Mouse (Mus musculus): Measurements from ENCODE around the gene Spag9.
A peak's percentile ranks its signal among the peaks of the same experiment; 100 is the strongest.
"Not testable (repeated sequence)": the region's sequence is repeated elsewhere in the genome, so short reads cannot be mapped to it uniquely, and the experiment has no call there.

The Spag9 gene

DNA sequence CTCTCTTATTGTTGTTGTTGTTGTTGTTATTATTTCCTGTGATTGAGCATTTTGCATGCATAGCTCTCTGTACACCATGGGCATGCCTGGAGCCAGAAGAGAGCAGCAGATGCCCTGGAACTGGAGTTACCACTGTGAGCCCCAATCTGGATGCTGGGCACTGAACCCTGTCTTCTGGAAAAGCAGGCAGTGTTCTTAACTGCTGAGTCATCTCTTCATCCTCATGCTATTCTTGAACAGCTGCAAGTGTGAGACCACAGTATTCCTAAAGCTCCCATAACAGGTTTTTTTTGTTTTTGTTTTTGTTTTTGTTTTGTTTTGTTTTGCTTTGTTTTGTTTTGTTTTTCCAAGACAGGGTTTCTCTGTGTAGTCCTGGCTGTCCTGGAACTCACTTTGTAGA is 9.6 kb upstream of the Spag9 start:
- DNase-seq (ENCODE audit: low read depth) = peak; percentile 27

- DNase-seq (ENCODE audit: low read depth) = no peak
Measured at GRCm38 (mm10) chr11:93987026-93987425, 8.9 kb upstream of the Spag9 start.

DNA sequence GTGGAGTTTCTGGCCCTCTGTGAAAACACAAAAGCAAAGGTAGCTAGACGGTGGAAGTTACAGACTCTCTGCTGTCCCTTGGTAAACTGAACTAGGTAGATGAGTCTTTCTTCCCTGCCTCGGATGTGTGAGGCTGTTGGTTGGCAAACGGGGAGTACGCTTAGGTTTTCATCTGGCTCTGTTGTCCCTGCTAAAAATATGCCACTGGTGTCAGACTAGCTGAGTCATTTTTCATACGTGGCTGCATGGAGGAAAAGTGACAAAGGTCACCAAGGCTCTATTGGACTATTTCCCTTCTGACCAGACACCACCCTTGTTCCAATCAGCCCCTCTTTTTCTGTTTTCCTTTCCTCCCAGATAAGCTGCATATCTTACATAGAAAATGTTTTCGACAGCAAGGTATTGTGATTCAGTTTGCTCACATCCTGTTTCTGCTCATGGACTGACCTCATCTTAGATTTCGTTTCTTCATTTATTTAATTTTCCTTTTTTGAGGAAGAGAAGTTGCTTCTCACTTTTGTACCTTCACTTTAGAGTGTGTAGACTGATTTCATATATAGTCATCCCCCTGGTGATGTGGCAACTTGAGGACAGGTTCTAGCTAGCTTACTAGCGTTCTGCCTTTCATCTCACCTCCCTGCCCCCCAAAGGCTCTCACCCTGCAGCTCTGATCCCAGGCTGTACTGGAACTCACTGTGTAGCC is 8.1 kb upstream of the Spag9 start:
- DNase-seq (ENCODE audit: low read depth) = peak; percentile 12

GRCm38 (mm10) chr11:93988328-93989062 is 7.4 kb upstream of the Spag9 start:
- peak; percentile 81 for DNase-seq (ENCODE audit: low read depth)

DNA sequence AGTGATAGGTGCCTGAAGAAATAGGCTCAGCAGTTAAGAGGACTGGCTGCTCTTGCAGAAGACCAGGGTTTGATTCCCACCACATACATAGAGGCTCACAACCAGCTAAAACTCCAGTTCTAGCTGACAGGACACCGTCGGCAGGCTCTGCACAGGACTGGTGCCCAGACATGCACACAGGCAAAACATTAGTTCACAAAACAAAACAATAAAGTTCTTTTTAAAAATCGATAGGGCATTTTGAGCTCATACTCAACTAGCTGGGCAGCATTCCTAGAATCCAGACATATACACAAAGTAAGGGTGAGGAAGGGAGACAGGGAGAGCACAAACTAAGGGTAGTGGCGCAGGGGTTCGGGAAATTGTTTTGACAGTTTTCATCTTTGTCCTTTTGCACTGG is 1.4 kb upstream of the Spag9 start:
- no peak for DNase-seq (ENCODE audit: low read depth)

DNA sequence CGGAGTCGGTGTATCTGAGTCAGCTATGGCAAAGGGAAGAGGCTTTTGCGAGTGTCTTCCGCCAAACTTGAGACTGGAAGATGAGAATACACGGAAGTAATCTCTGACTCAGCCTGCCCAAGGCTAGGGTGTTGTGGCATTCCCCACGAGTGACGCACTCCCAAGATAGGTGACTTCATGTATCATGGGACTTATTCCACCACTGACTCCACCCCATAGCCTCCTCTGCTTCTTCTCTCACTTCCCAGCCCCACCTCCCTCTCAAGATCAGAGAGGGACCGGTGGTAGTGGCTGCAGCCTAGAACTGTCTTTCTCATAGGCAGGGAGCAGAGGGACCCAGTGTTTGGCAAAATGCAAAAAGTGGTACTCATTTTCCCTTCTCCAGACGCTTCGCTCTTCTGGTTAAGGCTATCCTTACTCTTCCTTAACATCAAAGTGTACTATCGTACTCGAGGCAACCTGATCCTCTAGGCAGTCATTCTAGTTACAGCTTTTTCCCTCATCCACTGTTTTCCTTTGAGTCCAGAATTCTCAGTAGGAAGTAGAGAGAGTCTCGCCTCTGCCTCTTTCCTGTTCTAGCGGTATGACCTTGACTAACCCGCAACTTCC is 676 bp upstream of the Spag9 start:
- DNase-seq (ENCODE audit: low read depth) = peak; percentile 97

- DNase-seq (ENCODE audit: low read depth) = peak; percentile 60
Measured at GRCm38 (mm10) chr11:93996306-93997140, 632 bp downstream of the Spag9 start.

DNA sequence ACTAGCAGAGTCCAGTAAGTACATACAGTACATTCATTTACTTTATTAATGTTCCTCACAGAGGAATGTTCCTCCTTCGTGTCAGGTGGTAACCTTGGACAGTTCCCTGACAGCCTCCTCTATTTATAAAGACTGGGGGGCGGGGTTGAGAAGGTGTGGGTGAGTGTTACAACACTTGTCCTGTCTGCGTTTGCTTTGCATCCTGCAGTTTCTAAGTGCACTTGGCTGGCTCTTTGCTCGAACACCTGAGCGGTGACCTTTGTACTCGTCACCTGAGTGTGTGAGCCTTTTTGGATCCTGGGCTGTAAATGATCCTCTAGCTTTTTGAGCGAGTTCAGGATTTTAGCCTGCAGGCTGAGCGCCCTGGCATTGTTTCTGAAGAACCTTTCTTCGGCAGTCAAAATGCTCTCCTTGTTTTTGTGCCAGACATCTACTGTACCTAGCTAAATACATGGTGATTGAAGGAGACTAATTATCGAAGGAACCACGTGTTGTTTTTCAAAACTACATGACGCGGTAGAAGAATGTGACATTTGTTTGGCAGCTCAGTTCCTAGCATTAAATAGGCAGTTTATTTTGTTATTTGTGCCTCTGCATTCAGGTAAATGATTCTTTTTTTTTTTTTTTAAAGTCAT is 1.4 kb downstream of the Spag9 start:
- DNase-seq (ENCODE audit: low read depth) = peak; percentile 62

DNA sequence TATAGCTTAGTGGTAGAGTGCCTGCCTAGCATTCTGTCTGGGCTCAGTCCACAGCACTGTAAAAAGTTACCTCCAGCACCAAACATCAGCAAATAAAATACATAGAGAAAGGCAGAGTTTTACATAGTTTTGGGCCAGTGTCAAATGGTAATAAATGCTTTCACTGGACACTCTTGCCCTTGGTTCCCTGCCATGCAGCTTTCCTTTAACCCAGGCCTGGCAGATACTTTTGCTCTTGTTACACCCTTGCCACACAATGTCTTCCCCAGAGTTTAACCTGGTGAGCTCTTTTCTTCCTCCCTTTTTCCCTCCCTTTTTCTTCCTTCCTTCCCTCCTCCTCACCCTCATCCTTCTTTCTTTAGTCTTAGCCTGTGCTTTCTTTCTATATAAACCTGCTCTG is 3.4 kb downstream of the Spag9 start:
- DNase-seq (ENCODE audit: low read depth) = peak; percentile 4

DNA sequence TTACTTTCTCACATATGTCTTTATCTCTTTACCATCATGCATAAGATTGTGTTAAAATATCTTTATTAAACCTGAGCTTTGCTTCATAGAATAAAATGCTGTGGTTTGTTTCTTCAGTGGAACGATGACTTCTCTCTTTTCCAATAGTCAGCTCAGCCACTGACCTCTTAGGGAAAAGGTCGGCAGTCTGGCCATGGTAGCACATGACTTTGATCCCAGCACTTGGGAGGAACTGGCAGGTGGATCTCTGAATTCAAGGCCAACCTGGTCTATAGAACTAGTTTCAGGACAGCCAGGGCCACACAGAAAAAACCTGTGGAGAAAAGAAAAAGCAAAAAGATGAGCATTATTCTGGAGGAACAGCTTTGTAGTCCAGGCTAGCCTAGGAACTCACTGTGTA is 7.5 kb downstream of the Spag9 start:
- DNase-seq (ENCODE audit: low read depth) = no peak

GRCm38 (mm10) chr11:94019091-94019490 is 23.2 kb downstream of the Spag9 start:
- no peak for DNase-seq (ENCODE audit: low read depth)

DNA sequence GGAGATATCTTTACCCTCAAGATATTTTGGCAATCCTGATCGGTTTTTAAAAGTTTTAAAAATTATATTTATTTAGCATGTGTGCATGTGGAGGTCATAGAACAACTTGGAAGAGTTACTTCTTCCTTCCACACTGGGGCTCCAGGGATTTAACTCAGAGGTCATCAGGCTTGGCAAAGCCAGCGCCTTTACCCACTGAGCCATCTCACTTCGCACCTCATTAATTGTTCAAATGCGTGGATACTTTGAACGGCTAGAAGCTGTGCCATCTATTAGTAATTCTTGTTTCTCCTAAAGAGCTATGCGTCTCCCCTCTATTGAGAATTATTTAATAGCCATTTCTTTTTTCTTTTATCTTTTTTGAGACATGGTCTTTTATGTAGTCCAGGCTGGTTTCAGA is 24.5 kb downstream of the Spag9 start:
- no peak for DNase-seq (ENCODE audit: low read depth)

GRCm38 (mm10) chr11:94026289-94026688 is 30.4 kb downstream of the Spag9 start:
- no peak for DNase-seq (ENCODE audit: low read depth)

- DNase-seq (ENCODE audit: low read depth) = no peak
Measured at GRCm38 (mm10) chr11:94032084-94032483, 36.2 kb downstream of the Spag9 start.

- peak; percentile 56 for DNase-seq (ENCODE audit: low read depth)
Measured at GRCm38 (mm10) chr11:94032971-94033370, 37.1 kb downstream of the Spag9 start.

DNA sequence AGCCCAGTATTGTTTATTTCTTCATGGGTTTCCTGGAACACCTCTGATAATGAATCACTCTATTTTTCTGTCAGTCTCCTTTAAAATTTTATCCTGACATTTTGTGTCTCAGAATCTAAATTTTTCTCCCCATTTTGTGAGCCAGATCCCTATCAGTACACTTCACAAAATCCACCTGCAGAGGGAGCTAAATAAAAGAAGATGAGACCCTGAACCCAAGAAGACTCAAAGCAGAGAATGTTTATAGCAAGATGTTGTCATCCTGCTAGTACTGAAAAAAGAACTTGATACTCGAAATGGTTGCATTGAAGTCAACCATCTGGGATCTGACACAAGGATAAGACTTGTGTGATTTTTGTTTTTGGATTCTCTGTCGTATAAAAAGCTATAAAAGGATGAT is 40.1 kb downstream of the Spag9 start:
- DNase-seq (ENCODE audit: low read depth) = peak; percentile 54

GRCm38 (mm10) chr11:94041475-94041874 is 45.6 kb downstream of the Spag9 start:
- no peak for DNase-seq (ENCODE audit: low read depth)

- not testable (repeated sequence) for DNase-seq (ENCODE audit: low read depth)
Measured at GRCm38 (mm10) chr11:94042301-94042700, 46.4 kb downstream of the Spag9 start.

- DNase-seq (ENCODE audit: low read depth) = no peak
Measured at GRCm38 (mm10) chr11:94043998-94044985, 48.4 kb downstream of the Spag9 start.

DNA sequence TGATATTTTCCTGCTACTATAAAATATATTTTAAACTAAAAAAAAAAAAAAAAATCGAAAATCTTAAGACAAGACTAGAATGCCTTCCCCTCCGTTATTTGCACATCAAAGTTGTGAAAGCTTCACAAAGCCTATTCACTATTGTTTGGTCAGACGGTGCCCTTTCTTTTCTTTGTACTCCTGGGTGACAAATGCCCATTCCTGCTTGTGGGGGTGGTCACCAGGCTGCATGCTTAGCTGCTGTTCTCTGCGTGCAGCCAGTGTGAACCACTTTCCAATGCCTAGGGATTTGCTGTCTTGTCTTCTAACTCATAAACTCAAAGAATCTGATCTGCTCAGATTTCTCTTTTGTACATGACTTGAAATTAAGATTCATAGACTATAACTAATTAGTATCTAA is 49.1 kb downstream of the Spag9 start:
- no peak for DNase-seq (ENCODE audit: low read depth)

DNA sequence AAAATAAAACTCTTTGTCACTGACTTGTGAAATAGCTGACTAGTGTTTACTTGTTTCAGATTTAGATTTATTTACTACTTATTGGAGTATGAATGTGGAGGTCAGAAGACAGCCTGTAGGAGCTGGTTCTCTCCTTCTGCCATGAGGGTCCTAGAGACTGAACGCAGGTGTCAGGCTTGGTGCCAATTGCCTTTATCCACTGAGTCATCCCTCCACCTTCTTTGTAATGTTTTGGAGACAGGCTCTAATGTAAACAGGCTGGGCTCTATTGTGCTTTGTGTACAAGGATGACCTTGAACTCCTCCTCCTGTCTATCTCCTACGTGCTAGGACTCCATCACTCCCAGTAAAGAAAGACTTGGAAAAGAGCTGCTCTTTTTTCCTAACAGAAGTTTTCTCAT is 51.4 kb downstream of the Spag9 start:
- DNase-seq (ENCODE audit: low read depth) = peak; percentile 9
